Mouse (Mus musculus): ENCODE data around the gene Abi3.

GRCm38 (mm10) chr11:95841498-95841830, 812 bp downstream of the Abi3 start:
- TF ChIP-seq CTCF (IDR thresholded peaks at IDR 0.05; ENCODE audit: borderline replicate concordance, extremely low read depth, insufficient read depth, insufficient read length) (no peak), POLR2A (IDR thresholded peaks at IDR 0.05; ENCODE audit: borderline replicate concordance, extremely low read depth, insufficient read depth, insufficient read length, poor library complexity, severe bottlenecking) (no peak)
